9 mouse cellular contexts compared by ENCODE assay signal in the genomic region with DNA sequence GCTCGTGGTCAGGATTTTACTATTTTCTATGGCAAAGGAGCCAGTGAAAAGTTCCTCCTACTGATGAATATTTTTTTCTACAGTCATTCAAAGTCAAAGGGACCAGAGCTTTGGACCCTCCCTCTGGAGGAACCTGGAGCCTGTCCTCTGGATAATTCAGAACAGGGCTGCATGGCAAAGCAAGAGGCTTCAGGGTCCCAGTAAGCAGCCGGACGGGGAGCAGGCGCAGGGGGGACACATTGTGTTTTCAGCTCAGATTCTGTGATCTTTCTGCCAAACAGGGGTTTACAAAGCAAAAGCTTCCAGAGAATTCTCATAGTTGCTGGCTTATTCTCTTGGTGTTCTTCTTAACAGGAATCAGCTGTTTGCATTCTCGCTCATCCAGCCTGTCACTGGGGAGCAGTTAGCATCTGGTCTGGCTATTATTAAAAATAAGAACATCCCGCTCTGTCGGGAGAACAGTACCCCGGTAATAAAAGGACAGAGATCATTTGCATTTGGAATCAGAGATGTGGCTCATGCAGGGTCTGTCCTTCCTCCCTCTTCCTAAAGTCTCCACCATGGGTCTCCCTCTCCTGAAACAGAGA.
DNase-seq lines count a peak whose midpoint lies in the region; ATAC-seq and TF ChIP-seq lines count a peak whose summit lies in the region.
"Had no signal": no experiment of that assay in that cellular context is flagged by ENCODE, and none has a peak within 500 bp of the region (broad histone marks: within the 10 kb centered on the region; RNA-seq: fewer than 3 reads in every experiment).

No protein-coding gene starts in this region.

- WGBS in midbrain, embryonic 14.5 days, result 37% methylated on average over 8 of the region's 8 CpGs
- WGBS in midbrain, embryonic 16.5 days, result 42% methylated on average over 8 of the region's 8 CpGs
- 42% methylated on average over 8 of the region's 8 CpGs for WGBS in kidney, postnatal 0 days
- WGBS in stomach, embryonic 16.5 days, result 51% methylated on average over 8 of the region's 8 CpGs
- 66% methylated on average over 8 of the region's 8 CpGs for WGBS in forebrain, embryonic 11.5 days

- no peaks in the 10 kb centered on the region for H3K4me1 ChIP-seq in midbrain, embryonic 14.5 days (ENCODE audit: control insufficient read depth, insufficient read depth, low read length)
- H3K4me1 ChIP-seq in midbrain, embryonic 16.5 days (ENCODE audit: control insufficient read depth, insufficient read depth, low read length), result no peaks in the 10 kb centered on the region
- 0 out of 2 replicates have a peak, but pooled peaks cover 4% of the 10 kb centered on the region for H3K4me1 ChIP-seq in kidney, postnatal 0 days (replicated peaks; ENCODE audit: insufficient read depth, low read length)
- peaks cover 8% of the 10 kb centered on the region; the same call in 1 of the 2 replicates for H3K4me1 ChIP-seq in stomach, embryonic 16.5 days (ENCODE audit: control insufficient read depth, insufficient read depth, low read length)
- no peaks in the 10 kb centered on the region for H3K4me1 ChIP-seq in forebrain, embryonic 11.5 days (replicated peaks; ENCODE audit: control insufficient read depth, insufficient read depth, low read length)

- no peak for TF ChIP-seq CTCF in gastrocnemius, adult 2 months (IDR thresholded peaks at IDR 0.05)
- TF ChIP-seq CTCF in kidney, postnatal 0 days (IDR thresholded peaks at IDR 0.05; ENCODE audit: low read depth), result no peak

- H3K9me3 ChIP-seq in midbrain, embryonic 14.5 days (ENCODE audit: control insufficient read depth, low read length), result no peaks in the 10 kb centered on the region
- H3K9me3 ChIP-seq in midbrain, embryonic 16.5 days (replicated peaks; ENCODE audit: control insufficient read depth, low read length, poor library complexity, severe bottlenecking), result no peaks in the 10 kb centered on the region
- no peaks in the 10 kb centered on the region for H3K9me3 ChIP-seq in kidney, postnatal 0 days (replicated peaks; ENCODE audit: low read length)
- H3K9me3 ChIP-seq in stomach, embryonic 16.5 days (replicated peaks; ENCODE audit: control insufficient read depth, low read length), result no peaks in the 10 kb centered on the region
- H3K9me3 ChIP-seq in forebrain, embryonic 11.5 days (ENCODE audit: control insufficient read depth, low read length), result no peaks in the 10 kb centered on the region

- H3K9ac ChIP-seq in midbrain, embryonic 14.5 days (replicated peaks; ENCODE audit: low read length), result no peak overlapping the region
- no peak overlapping the region for H3K9ac ChIP-seq in midbrain, embryonic 16.5 days (ENCODE audit: low read depth, low read length)
- no peak overlapping the region for H3K9ac ChIP-seq in kidney, postnatal 0 days (ENCODE audit: low read depth, low read length)
- peak overlapping the region; percentile 52; the same call in 1 of the 2 replicates for H3K9ac ChIP-seq in stomach, embryonic 16.5 days (ENCODE audit: low read length)
- H3K9ac ChIP-seq in forebrain, embryonic 11.5 days (ENCODE audit: low read length), result no peak overlapping the region

- peak; percentile 32 for DNase-seq in gastrocnemius, adult 2 months
- DNase-seq in gastrocnemius, adult 8-10 months (ENCODE audit: low spot score in 2 of 2), result no peak
- peak; percentile 38 for DNase-seq in midbrain, embryonic 14.5 days
- DNase-seq in kidney, postnatal 0 days (ENCODE audit: low spot score), result peak; percentile 84
- no peak for DNase-seq in forebrain, embryonic 11.5 days (ENCODE audit: low spot score)
- DNase-seq in frontal cortex, adult 2 months (ENCODE audit: extremely low spot score in 1 of 2, low spot score in 1 of 2), result no peak

- H3K4me3 ChIP-seq in gastrocnemius, adult 2 months, result no peak overlapping the region; the same call in 1 of the 2 replicates
- H3K4me3 ChIP-seq in midbrain, embryonic 14.5 days (replicated peaks; ENCODE audit: low read depth, low read length), result no peak overlapping the region
- H3K4me3 ChIP-seq in midbrain, embryonic 16.5 days (ENCODE audit: low read depth, low read length), result no peak overlapping the region
- no peak overlapping the region for H3K4me3 ChIP-seq in kidney, postnatal 0 days (replicated peaks; ENCODE audit: low read depth, low read length)
- H3K4me3 ChIP-seq in stomach, embryonic 16.5 days (replicated peaks; ENCODE audit: low read length), result no peak overlapping the region
- H3K4me3 ChIP-seq in forebrain, embryonic 11.5 days (ENCODE audit: low read depth, low read length), result no peak overlapping the region
- H3K4me3 ChIP-seq: myocyte had no signal

- no peak for ATAC-seq in midbrain, embryonic 14.5 days (ENCODE audit: low FRiP score, low TSS enrichment)
- ATAC-seq in midbrain, embryonic 16.5 days, result no peak
- no peak for ATAC-seq in kidney, postnatal 0 days (replicated peaks; ENCODE audit: low FRiP score, low read depth)
- ATAC-seq in stomach, embryonic 16.5 days (ENCODE audit: insufficient read depth, low FRiP score), result peak; percentile 50; the same call in 1 of the 2 replicates
- ATAC-seq in forebrain, embryonic 11.5 days (replicated peaks; ENCODE audit: low FRiP score), result no peak

- no peaks in the 10 kb centered on the region for H3K36me3 ChIP-seq in midbrain, embryonic 14.5 days (ENCODE audit: control insufficient read depth, insufficient read depth, low read length)
- H3K36me3 ChIP-seq in midbrain, embryonic 16.5 days (ENCODE audit: control insufficient read depth, insufficient read depth, low read length), result no peaks in the 10 kb centered on the region
- H3K36me3 ChIP-seq in kidney, postnatal 0 days (ENCODE audit: insufficient read depth, low read length), result no peaks in the 10 kb centered on the region
- H3K36me3 ChIP-seq in stomach, embryonic 16.5 days (ENCODE audit: control insufficient read depth, insufficient read depth, low read length), result no peaks in the 10 kb centered on the region
- no peaks in the 10 kb centered on the region for H3K36me3 ChIP-seq in forebrain, embryonic 11.5 days (ENCODE audit: control insufficient read depth, insufficient read depth, low read length)

- peak overlapping the region; percentile 68 for H3K27ac ChIP-seq in gastrocnemius, adult 2 months
- no peak overlapping the region for H3K27ac ChIP-seq in midbrain, embryonic 14.5 days (replicated peaks; ENCODE audit: low read depth, low read length)
- no peak overlapping the region for H3K27ac ChIP-seq in midbrain, embryonic 16.5 days (ENCODE audit: low read length)
- peak overlapping the region; percentile 52; the same call in 1 of the 2 replicates for H3K27ac ChIP-seq in kidney, postnatal 0 days
- peak overlapping the region; percentile 45; the same call in 1 of the 2 replicates for H3K27ac ChIP-seq in stomach, embryonic 16.5 days (ENCODE audit: low read length)
- H3K27ac ChIP-seq in forebrain, embryonic 11.5 days (ENCODE audit: low read depth, low read length), result no peak overlapping the region

- intact Hi-C loops in gastrocnemius, adult 2 months (cut with DNase I), result no loop called here

- no peak overlapping the region for H3K4me2 ChIP-seq in midbrain, embryonic 14.5 days (ENCODE audit: low read length)
- no peak overlapping the region for H3K4me2 ChIP-seq in midbrain, embryonic 16.5 days (ENCODE audit: low read length)
- no peak overlapping the region for H3K4me2 ChIP-seq in kidney, postnatal 0 days (ENCODE audit: low read length)
- H3K4me2 ChIP-seq in stomach, embryonic 16.5 days (ENCODE audit: low read depth, low read length), result peak overlapping the region; percentile 22; the same call in 1 of the 2 replicates
- no peak overlapping the region for H3K4me2 ChIP-seq in forebrain, embryonic 11.5 days (ENCODE audit: low read depth, low read length, severe bottlenecking)

- H3K27me3 ChIP-seq in midbrain, embryonic 14.5 days (ENCODE audit: control insufficient read depth, insufficient read depth, low read length), result no peaks in the 10 kb centered on the region
- H3K27me3 ChIP-seq in midbrain, embryonic 16.5 days (ENCODE audit: control insufficient read depth, insufficient read depth, low read depth, low read length), result no peaks in the 10 kb centered on the region
- H3K27me3 ChIP-seq in kidney, postnatal 0 days (ENCODE audit: insufficient read depth, low read length), result no peaks in the 10 kb centered on the region
- no peaks in the 10 kb centered on the region for H3K27me3 ChIP-seq in stomach, embryonic 16.5 days (ENCODE audit: control insufficient read depth, insufficient read depth, low read length)
- H3K27me3 ChIP-seq in forebrain, embryonic 11.5 days (ENCODE audit: control insufficient read depth, insufficient read depth, low read length), result no peaks in the 10 kb centered on the region

Comparison
In these comparisons a context has a peak if more than half of its experiments do, and no peak if none do; other contexts are left out.
1. DNase-seq: peak in gastrocnemius, adult 2 months (single experiment), midbrain, embryonic 14.5 days (single experiment) and kidney, postnatal 0 days (single experiment); none in gastrocnemius, adult 8-10 months (0 of 2), forebrain, embryonic 11.5 days (single experiment) and frontal cortex, adult 2 months (0 of 2).
2. H3K27ac ChIP-seq: peak in gastrocnemius, adult 2 months (single experiment), kidney, postnatal 0 days (single experiment) and stomach, embryonic 16.5 days (single experiment); none in midbrain, embryonic 14.5 days (single experiment), midbrain, embryonic 16.5 days (single experiment) and forebrain, embryonic 11.5 days (single experiment).